Mouse (Mus musculus): ENCODE measurements at regions not wholly inside any gene's neighbourhood (a gene's known extent, or its start where the extent isn't known, plus 50 kb on each side); places are given as distances from the start of the nearest gene placed in this dataset.

DNA sequence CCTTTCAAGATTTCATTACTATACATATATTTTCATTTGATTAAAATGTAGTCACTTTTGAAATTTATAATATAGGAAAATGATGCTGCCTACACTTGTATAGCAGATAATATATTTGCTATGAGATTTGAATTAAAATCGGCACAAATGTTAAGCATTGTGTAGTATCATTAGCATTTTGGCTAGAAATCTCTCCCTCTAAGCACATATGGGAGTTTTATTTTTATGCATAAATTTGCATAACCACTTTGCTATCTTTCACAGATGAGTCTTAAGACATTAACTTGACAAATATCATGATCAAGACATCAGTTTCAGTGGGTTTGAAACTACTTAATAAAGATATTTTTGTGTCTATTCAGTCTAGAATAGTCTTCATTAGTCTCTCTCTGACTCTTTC, 80.4 kb upstream of the Naf1 start:
- no peak overlapping the region for H3K27ac ChIP-seq (ENCODE audit: insufficient read depth, low read depth)
- H3K4me1 ChIP-seq (ENCODE audit: control insufficient read depth in 1 of 2, insufficient read depth in 2 of 2), result no peaks in the 10 kb centered on the region
- H3K4me2 ChIP-seq (ENCODE audit: insufficient read depth, low read depth, poor library complexity, severe bottlenecking), result no peak overlapping the region
- no peaks in the 10 kb centered on the region for H3K36me3 ChIP-seq (replicated peaks in 1 of 2; ENCODE audit: control insufficient read depth in 1 of 2, insufficient read depth in 1 of 2, low read length in 1 of 2)
- H3K9me3 ChIP-seq (replicated peaks; ENCODE audit: low read length), result no peaks in the 10 kb centered on the region
- H3K9ac ChIP-seq (ENCODE audit: insufficient read depth, low read depth), result no peak overlapping the region
- no peak overlapping the region for H3K4me3 ChIP-seq (replicated peaks in 1 of 3; ENCODE audit: low read depth in 2 of 3, low read length in 2 of 3, poor library complexity in 1 of 3)
- no peak for DNase-seq (ENCODE audit: extremely low read depth)
- TF ChIP-seq ZMIZ1 (IDR thresholded peaks at IDR 0.05; ENCODE audit: low read depth, low read length) (no peak), MXI1 (IDR thresholded peaks at IDR 0.05; ENCODE audit: low read depth, low read length) (no peak), IRF4 (IDR thresholded peaks at IDR 0.05; ENCODE audit: low read depth, low read length) (no peak), ETS1 (conservative IDR thresholded peaks at IDR 0.05; ENCODE audit: low read depth, low read length) (no peak), CTCF (conservative IDR thresholded peaks at IDR 0.05 in 1 of 2, IDR thresholded peaks at IDR 0.05 in 1 of 2; ENCODE audit: low read depth in 2 of 2, low read length in 2 of 2) (no peak), CHD1 (IDR thresholded peaks at IDR 0.05; ENCODE audit: low read depth, low read length) (no peak), SIN3A (IDR thresholded peaks at IDR 0.05; ENCODE audit: low read length) (no peak), JUN (IDR thresholded peaks at IDR 0.05; ENCODE audit: insufficient read depth, low read depth, low read length) (no peak), MEF2A (IDR thresholded peaks at IDR 0.05; ENCODE audit: borderline replicate concordance, low read depth, low read length) (no peak), ZNF384 (IDR thresholded peaks at IDR 0.05; ENCODE audit: low read depth, low read length) (no peak), CHD2 (IDR thresholded peaks at IDR 0.05; ENCODE audit: low read length) (no peak), E2F4 (IDR thresholded peaks at IDR 0.05; ENCODE audit: insufficient replicate concordance, low read depth, low read length) (no peak), ZC3H11A (IDR thresholded peaks at IDR 0.05; ENCODE audit: low read depth, low read length) (no peak), MAZ (IDR thresholded peaks at IDR 0.05; ENCODE audit: low read depth, low read length) (no peak), POLR2A (IDR thresholded peaks at IDR 0.05; ENCODE audit: low read depth, low read length) (no peak)
- H3K27me3 ChIP-seq (replicated peaks), result no peaks in the 10 kb centered on the region
- no peaks in the 10 kb centered on the region for H3K79me2 ChIP-seq (replicated peaks; ENCODE audit: control insufficient read depth, extremely low read depth, insufficient read depth, poor library complexity, severe bottlenecking)
- in situ Hi-C loops (cut with MboI; ENCODE audit: low pct_ligation_motif_present, low pct_unique_long_range_greater_than_20kb, low sequenced_read_pairs), result no loop called here
- dilution Hi-C loops (cut with MboI; ENCODE audit: extremely low pct_ligation_motif_present, extremely low pct_unique_long_range_greater_than_20kb, low sequenced_read_pairs), result no loop called here

DNA sequence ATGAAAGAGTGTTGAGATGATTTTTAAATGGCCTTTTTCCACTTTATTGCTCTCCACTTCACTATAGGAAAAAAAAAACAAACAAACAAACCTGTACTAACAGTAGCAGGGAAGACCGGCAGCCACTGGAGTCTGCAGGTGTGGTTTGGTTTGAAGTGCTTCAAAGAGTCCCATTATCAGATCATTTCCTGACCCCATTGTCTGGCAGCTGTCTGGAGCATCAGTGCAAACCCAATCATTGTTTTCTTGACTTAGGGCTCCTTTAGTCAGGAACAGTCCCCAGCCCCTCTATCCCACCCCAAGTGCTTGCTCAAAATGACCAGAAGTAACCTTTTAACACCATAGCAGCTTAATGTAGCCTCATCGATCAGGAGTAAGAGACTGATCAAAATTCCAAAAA, 77.4 kb upstream of the Naf1 start:
- Histone ChIP-seq H3K9me3 (replicated peaks; ENCODE audit: low read length) (no peaks in the 10 kb centered on the region), H3K79me2 (replicated peaks; ENCODE audit: control insufficient read depth, extremely low read depth, insufficient read depth, poor library complexity, severe bottlenecking) (no peaks in the 10 kb centered on the region), H3K36me3 (replicated peaks in 1 of 2; ENCODE audit: control insufficient read depth in 1 of 2, insufficient read depth in 1 of 2, low read length in 1 of 2) (no peaks in the 10 kb centered on the region), H3K9ac (ENCODE audit: insufficient read depth, low read depth) (no peak overlapping the region), H3K27me3 (replicated peaks) (no peaks in the 10 kb centered on the region), H3K4me2 (ENCODE audit: insufficient read depth, low read depth, poor library complexity, severe bottlenecking) (no peak overlapping the region), H3K4me1 (ENCODE audit: control insufficient read depth in 1 of 2, insufficient read depth in 2 of 2) (no peaks in the 10 kb centered on the region), H3K27ac (ENCODE audit: insufficient read depth, low read depth) (no peak overlapping the region), H3K4me3 (replicated peaks in 1 of 3; ENCODE audit: low read depth in 2 of 3, low read length in 2 of 3, poor library complexity in 1 of 3) (no peak overlapping the region)
- in situ Hi-C loops (cut with MboI; ENCODE audit: low pct_ligation_motif_present, low pct_unique_long_range_greater_than_20kb, low sequenced_read_pairs) (no loop called here), dilution Hi-C loops (cut with MboI; ENCODE audit: extremely low pct_ligation_motif_present, extremely low pct_unique_long_range_greater_than_20kb, low sequenced_read_pairs) (no loop called here)
- TF ChIP-seq MYC (IDR thresholded peaks at IDR 0.05; ENCODE audit: low read depth, low read length) (no peak), TBP (conservative IDR thresholded peaks at IDR 0.05; ENCODE audit: low read depth, low read length) (no peak), RCOR1 (conservative IDR thresholded peaks at IDR 0.05; ENCODE audit: low read depth, low read length) (no peak), RAD21 (IDR thresholded peaks at IDR 0.05; ENCODE audit: low read depth, low read length) (no peak), ZC3H11A (IDR thresholded peaks at IDR 0.05; ENCODE audit: low read depth, low read length) (no peak)
- no peak for DNase-seq (ENCODE audit: extremely low read depth)
